Mouse (Mus musculus) stomach, embryonic 14.5 days (tissue): ENCODE data around the gene Hist1h1b. TPM values are rescaled to one million over a fixed set of nuclear protein-coding genes. Genes with fewer than 3 reads are reported as not detected.

Source experiments
- microRNA-seq: library from miRNA; unstranded; fragments of <30 nt; microRNA quantifications from one replicate; pipeline ENCODE4, GENCODE M21; 2016
- polyA plus RNA-seq: library from polyadenylated mRNA; unstranded; fragments of >200 nt; fragmentation: Nextera tagmentation; extraction: Ambion mirVana; gene quantifications from 2 replicates; pipeline ENCODE4 v1.2.1, GENCODE M21; 2014

Gene Hist1h1b
- polyA plus RNA-seq, 1 experiment from 2014 or later: 20.1 TPM

Small RNA genes lying within 50 kb of the gene (microRNA-seq; reads per million reads assigned to microRNA genes)
- gene Gm19658 (not detected), gene Gm44346 (not detected), gene Gm44454 (not detected)

Other genes with a start within 250 kb of the Hist1h1b start
- 11.5 and 11.6 TPM in 2 replicates for gene Zkscan8, start 249.5 kb downstream of the Hist1h1b start, polyA plus RNA-seq
- 0.07 and 0.28 TPM in 2 replicates for gene Olfr1366, start 237.8 kb downstream of the Hist1h1b start, polyA plus RNA-seq
- 0.06 TPM in 1 of 2 replicates, not detected in the other for gene Olfr1535, start 220.7 kb downstream of the Hist1h1b start, polyA plus RNA-seq
- not detected in 2 replicates for gene Olfr1364, start 198.9 kb downstream of the Hist1h1b start, polyA plus RNA-seq
- not detected in 2 replicates for gene Olfr1362, start 166.6 kb downstream of the Hist1h1b start, polyA plus RNA-seq
- gene Olfr11, start 138.1 kb downstream of the Hist1h1b start, polyA plus RNA-seq: not detected in 2 replicates
- not detected in 2 replicates for gene Olfr1361, start 117.2 kb downstream of the Hist1h1b start, polyA plus RNA-seq
- not detected in 2 replicates for gene Olfr1360, start 103.2 kb downstream of the Hist1h1b start, polyA plus RNA-seq
- not detected in 2 replicates for gene Olfr1359, start 82.5 kb downstream of the Hist1h1b start, polyA plus RNA-seq
- 3.7 and 4.3 TPM in 2 replicates for gene Hist1h2bl, start 64.5 kb downstream of the Hist1h1b start, polyA plus RNA-seq
- 8.8 and 36.0 TPM in 2 replicates for gene Hist1h2ai, start 64.2 kb downstream of the Hist1h1b start, polyA plus RNA-seq
- 9.0 and 13.1 TPM in 2 replicates for gene Hist1h3h, start 63.0 kb downstream of the Hist1h1b start, polyA plus RNA-seq
- 3.1 TPM in 2 replicates for gene Hist1h2bm, start 58.6 kb downstream of the Hist1h1b start, polyA plus RNA-seq
- gene Hist1h4j, start 45.6 kb downstream of the Hist1h1b start, polyA plus RNA-seq: 4.1 and 4.5 TPM in 2 replicates
- gene Hist1h4k, start 30.1 kb downstream of the Hist1h1b start, polyA plus RNA-seq: 10.9 and 13.1 TPM in 2 replicates
- 10.1 and 13.3 TPM in 2 replicates for gene Hist1h2ak, start 26.8 kb downstream of the Hist1h1b start, polyA plus RNA-seq
- 3.1 and 5.0 TPM in 2 replicates for gene Hist1h2bn, start 26.5 kb downstream of the Hist1h1b start, polyA plus RNA-seq
- 166 and 187 TPM in 2 replicates for gene Hist1h3i, start 2.7 kb upstream of the Hist1h1b start, polyA plus RNA-seq
- 11.4 TPM in 1 of 2 replicates, not detected in the other for gene Hist1h2an, start 6.6 kb upstream of the Hist1h1b start, polyA plus RNA-seq
- 1.4 and 1.8 TPM in 2 replicates for gene Hist1h2bp, start 6.8 kb upstream of the Hist1h1b start, polyA plus RNA-seq
- 17.5 and 19.7 TPM in 2 replicates for gene Hist1h2bq, start 29.6 kb upstream of the Hist1h1b start, polyA plus RNA-seq
- not detected in 2 replicates for gene Hist1h2ao, start 29.8 kb upstream of the Hist1h1b start, polyA plus RNA-seq
- not detected in 2 replicates for gene Hist1h4m, start 31.1 kb upstream of the Hist1h1b start, polyA plus RNA-seq
- gene Hist1h4n, start 51.6 kb upstream of the Hist1h1b start, polyA plus RNA-seq: 18.2 and 28.4 TPM in 2 replicates
- gene Hist1h2ap, start 52.9 kb upstream of the Hist1h1b start, polyA plus RNA-seq: 3,565 and 4,516 TPM in 2 replicates
- 24.3 and 25.5 TPM in 2 replicates for gene Hist1h2br, start 53.1 kb upstream of the Hist1h1b start, polyA plus RNA-seq
- gene Zfp184, start 164.5 kb upstream of the Hist1h1b start, polyA plus RNA-seq: 16.5 and 16.8 TPM in 2 replicates
- not detected in 2 replicates for gene Pom121l2, start 200.6 kb upstream of the Hist1h1b start, polyA plus RNA-seq
- gene Prss16, start 229.1 kb upstream of the Hist1h1b start, polyA plus RNA-seq: 0.15 and 0.75 TPM in 2 replicates